Mouse (Mus musculus) MEL (cell line): ENCODE results near the gene Gdap2.

Experiments used
- CTCF ChIP-seq, 3 experiments: IDR thresholded peaks in 2 of 3; conservative IDR thresholded peaks in 1 of 3; 2 replicates each; pipeline ENCODE4 v1.5.1; 2011 to 2012; ENCODE audit warnings: low read length in 3 of 3, low read depth in 2 of 3, mild to moderate bottlenecking in 2 of 3, improper control_type of control experiment in 1 of 3, inconsistent platforms in 1 of 3, mixed read lengths in 1 of 3, moderate library complexity in 1 of 3; ENCODE audit not compliant: control insufficient read depth in 1 of 3, insufficient read depth in 1 of 3, poor library complexity in 1 of 3, severe bottlenecking in 1 of 3
- EP300 ChIP-seq, 2 experiments: IDR thresholded peaks; 2 replicates each; pipeline ENCODE4 v1.6.1; 2011; ENCODE audit warnings: improper control_type of control experiment in 2 of 2, low read length in 2 of 2, low read depth in 1 of 2, mild to moderate bottlenecking in 1 of 2
- HCFC1 ChIP-seq: IDR thresholded peaks from 2 replicates; pipeline ENCODE4 v1.6.1; 2012; ENCODE audit warnings: low read depth, mild to moderate bottlenecking, inconsistent platforms, low read length, improper control_type of control experiment, moderate library complexity
- USF1 ChIP-seq: IDR thresholded peaks from 2 replicates; pipeline ENCODE4 v1.6.1; 2014; ENCODE audit warnings: low read depth, mild to moderate bottlenecking, inconsistent platforms, low read length, improper control_type of control experiment, moderate library complexity
- ZNF384 ChIP-seq: IDR thresholded peaks from 2 replicates; pipeline ENCODE4 v1.6.1; 2012; ENCODE audit warnings: low read depth, mild to moderate bottlenecking, inconsistent platforms, low read length, improper control_type of control experiment

DNA sequence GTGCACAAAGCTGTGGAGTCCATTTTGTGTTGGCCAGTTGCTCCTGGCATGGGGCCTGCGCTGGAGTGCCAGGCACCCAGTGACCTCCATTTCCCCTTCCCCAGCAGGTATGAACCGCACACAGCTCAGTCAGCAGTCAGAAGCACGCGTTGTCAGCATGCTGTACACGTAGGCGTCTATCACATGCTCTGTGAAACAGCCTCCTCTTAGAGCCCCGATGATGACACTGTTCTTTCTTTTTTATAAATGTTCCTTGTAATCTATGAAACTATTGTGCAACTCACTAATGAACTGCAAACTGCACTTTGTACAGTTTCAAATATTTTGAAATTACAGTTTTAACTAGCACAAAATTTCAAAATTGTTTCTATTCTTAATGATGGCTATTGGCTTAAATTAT is 39.4 kb downstream of the Gdap2 start:
- TF ChIP-seq HCFC1 (no peak), EP300 (IDR thresholded peaks at IDR 0.05; ENCODE audit: low read depth in 1 of 2, low read length in 2 of 2) (no peak), CTCF (IDR thresholded peaks at IDR 0.05 in 2 of 3, conservative IDR thresholded peaks at IDR 0.05 in 1 of 3; ENCODE audit: control insufficient read depth in 1 of 3, insufficient read depth in 1 of 3, low read depth in 2 of 3, low read length in 3 of 3, poor library complexity in 1 of 3, severe bottlenecking in 1 of 3) (no peak), USF1 (no peak), ZNF384 (no peak)
